Mouse (Mus musculus) embryonic facial prominence, embryonic 14.5 days (tissue): ENCODE measurements around the gene Med16. TPM values are rescaled to one million over a fixed set of nuclear protein-coding genes. Genes with fewer than 3 reads are reported as not detected.

Experiments
- ATAC-seq: fragments of 200-750 bp; cut with Nextera tagmentation; 2 replicates; pipeline ENCODE4 v1.8.0; 2017; ENCODE audit warnings: low read depth, moderate number of reproducible peaks, moderate TSS enrichment
- DNase-seq: peaks from one replicate; pipeline ENCODE4 v3.0.0-alpha.2; 2015; ENCODE audit warnings: low spot score
- H3K27ac ChIP-seq: fragments of 300-500 bp; sonication (generic); replicated peaks from 2 replicates; pipeline ENCODE4 v1.5.1; 2014; ENCODE audit warnings: low read depth, mild to moderate bottlenecking, low read length, moderate library complexity
- H3K27me3 ChIP-seq: fragments of 300-500 bp; sonication (generic); replicated peaks from 2 replicates; pipeline ENCODE4 v1.6.1; 2014; ENCODE audit warnings: low read length; ENCODE audit not compliant: control insufficient read depth, insufficient read depth
- H3K36me3 ChIP-seq: fragments of 300-500 bp; sonication (generic); 2 replicates; pipeline ENCODE4 v1.6.1; 2014; ENCODE audit warnings: low read length, mixed read lengths; ENCODE audit not compliant: control insufficient read depth, insufficient read depth
- H3K4me1 ChIP-seq: fragments of 300-500 bp; sonication (generic); 2 replicates; pipeline ENCODE4 v1.6.1; 2014; ENCODE audit warnings: antibody characterized with exemption, low read length; ENCODE audit not compliant: control insufficient read depth, insufficient read depth
- H3K4me2 ChIP-seq: fragments of 300-500 bp; sonication (generic); 2 replicates; pipeline ENCODE4 v1.6.1; 2014; ENCODE audit warnings: low read depth, mild to moderate bottlenecking, low read length, moderate library complexity, mixed read lengths
- H3K4me3 ChIP-seq: fragments of 300-500 bp; sonication (generic); 2 replicates; pipeline ENCODE4 v1.5.1; 2014; ENCODE audit warnings: low read depth, mild to moderate bottlenecking, low read length
- H3K9ac ChIP-seq: fragments of 300-500 bp; sonication (generic); 2 replicates; pipeline ENCODE4 v1.6.1; 2014; ENCODE audit warnings: low read depth, mild to moderate bottlenecking, low read length, moderate library complexity, mixed read lengths
- H3K9me3 ChIP-seq: fragments of 300-500 bp; sonication (generic); 2 replicates; pipeline ENCODE4 v1.6.1; 2016; ENCODE audit warnings: low read length; ENCODE audit not compliant: control insufficient read depth
- WGBS: fragments of 180-500 bp; shearing (Covaris S2); extraction: QIAGEN DNeasy Blood & Tissue Kit; methylation state at CpG from one replicate; pipeline ENCODE4 v1.1.7; 2014; 5-methylcytosine and 5-hydroxymethylcytosine counted together
- polyA plus RNA-seq: library from polyadenylated mRNA; unstranded; fragments of >200 nt; fragmentation: Nextera tagmentation; extraction: Ambion mirVana; gene quantifications from 2 replicates; pipeline ENCODE4 v1.2.1, GENCODE M21; 2014

Gene Med16
- polyA plus RNA-seq, 1 experiment from 2014 or later = 33.7 TPM

DNA sequence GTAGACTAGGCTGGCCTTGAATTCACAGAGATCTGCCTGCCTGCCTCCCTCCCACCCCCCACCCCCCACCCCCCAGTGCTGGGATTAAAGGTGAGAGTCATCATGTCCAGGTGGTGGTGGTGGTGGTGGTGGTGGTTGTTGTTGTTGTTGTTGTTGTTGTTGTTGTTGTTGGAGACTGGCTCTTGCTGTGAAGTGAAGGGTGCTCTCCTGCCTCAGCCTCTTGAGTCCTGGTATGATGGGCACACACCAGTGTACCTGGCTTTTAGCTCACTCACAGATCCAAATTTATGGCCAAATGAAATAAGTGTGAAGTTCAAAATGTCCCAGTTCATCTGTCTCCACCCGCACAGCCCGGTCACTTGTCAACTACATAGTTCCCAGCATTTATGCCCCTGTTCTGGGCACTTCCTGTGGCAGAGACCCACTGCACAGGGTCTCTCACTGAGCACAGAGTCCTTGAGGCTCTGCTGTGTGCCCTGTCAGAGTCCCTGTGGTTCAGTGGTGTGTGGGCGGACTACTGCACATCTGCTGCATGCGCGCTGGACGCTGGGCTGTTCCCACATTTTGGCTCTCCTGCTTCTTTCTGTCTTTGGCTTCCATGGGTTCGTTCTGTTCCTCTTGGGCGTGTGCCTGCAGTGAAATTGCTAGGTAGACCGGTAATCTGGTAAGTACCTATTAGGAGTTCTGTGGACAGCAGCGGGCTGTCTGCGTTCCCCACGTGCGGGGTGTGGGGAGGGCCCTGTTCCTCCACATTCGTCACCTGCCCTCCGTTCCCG, 26.3 kb upstream of the Med16 start:
- Histone ChIP-seq H3K9ac (no peak overlapping the region), H3K4me3 (no peak overlapping the region), H3K4me1 (peaks cover 19% of the 10 kb centered on the region), H3K27me3 (no peaks in the 10 kb centered on the region), H3K27ac (0 out of 2 replicates have a peak overlapping the region, but pooled peaks have one; percentile 58), H3K9me3 (no peaks in the 10 kb centered on the region), H3K4me2 (no peak overlapping the region), H3K36me3 (peaks cover 59% of the 10 kb centered on the region)
- ATAC-seq = no peak
- no peak for DNase-seq
- WGBS = 83% methylated on average over 16 of the region's 16 CpGs

DNA sequence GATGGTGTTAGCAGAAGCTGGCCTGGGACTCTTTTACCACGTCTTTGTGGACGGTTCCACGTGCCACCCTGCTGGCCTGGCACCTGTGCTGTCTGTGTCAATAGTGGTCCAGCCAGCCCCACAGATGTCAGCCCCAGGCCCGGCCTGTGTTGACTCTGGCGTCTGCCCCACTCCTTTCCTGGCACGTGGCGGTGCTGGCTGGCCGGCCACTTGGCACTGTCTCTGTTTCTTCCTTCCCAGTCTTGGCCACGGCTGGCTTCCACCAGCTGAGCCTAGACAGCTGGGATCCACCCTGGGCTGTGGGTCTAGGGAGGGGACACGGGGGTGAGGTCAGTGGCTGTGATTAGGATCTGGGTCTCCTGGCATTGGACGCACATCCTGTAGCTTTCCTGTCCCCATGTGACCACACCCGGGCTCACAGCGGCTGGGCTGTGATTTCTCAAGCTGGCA, 25.6 kb upstream of the Med16 start:
- Histone ChIP-seq H3K27me3 (no peaks in the 10 kb centered on the region), H3K36me3 (peaks cover 59% of the 10 kb centered on the region), H3K27ac (peak overlapping the region; percentile 58; the same call in 1 of the 2 replicates), H3K4me1 (peaks cover 20% of the 10 kb centered on the region), H3K4me2 (no peak overlapping the region), H3K9ac (0 out of 2 replicates have a peak overlapping the region, but pooled peaks have one; percentile 14), H3K4me3 (no peak overlapping the region), H3K9me3 (no peaks in the 10 kb centered on the region)
- ATAC-seq = peak; percentile 65
- DNase-seq = peak; percentile 72
- 64% methylated on average over 12 of the region's 13 CpGs for WGBS

DNA sequence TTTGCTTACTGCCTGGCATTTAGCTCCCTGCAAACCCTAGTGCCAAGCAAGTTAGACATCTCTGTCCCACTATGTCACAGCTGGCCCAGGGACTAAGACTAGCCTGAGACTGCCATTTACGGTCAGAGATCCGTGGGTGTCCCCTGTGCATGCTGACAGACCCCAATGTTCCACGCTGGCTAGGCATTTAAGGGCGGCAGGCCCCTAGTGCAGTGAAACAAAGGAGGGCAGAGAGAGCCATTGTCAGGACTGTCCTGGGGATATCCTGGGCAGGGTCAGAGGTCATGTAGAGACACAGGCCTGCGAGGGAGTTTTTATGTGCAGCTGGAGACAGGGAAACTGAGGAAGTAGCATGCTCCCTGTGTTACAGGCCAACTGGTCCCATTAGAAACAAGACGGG, 25.1 kb upstream of the Med16 start:
- no peaks in the 10 kb centered on the region for H3K9me3 ChIP-seq
- no peak overlapping the region for H3K9ac ChIP-seq
- no peaks in the 10 kb centered on the region for H3K27me3 ChIP-seq
- ATAC-seq = no peak
- H3K4me2 ChIP-seq = no peak overlapping the region
- peak overlapping the region; percentile 58; the same call in 1 of the 2 replicates for H3K27ac ChIP-seq
- H3K36me3 ChIP-seq = peaks cover 55% of the 10 kb centered on the region
- H3K4me1 ChIP-seq = peaks cover 25% of the 10 kb centered on the region
- WGBS = 54% methylated on average over 6 of the region's 6 CpGs
- no peak overlapping the region for H3K4me3 ChIP-seq
- no peak for DNase-seq

DNA sequence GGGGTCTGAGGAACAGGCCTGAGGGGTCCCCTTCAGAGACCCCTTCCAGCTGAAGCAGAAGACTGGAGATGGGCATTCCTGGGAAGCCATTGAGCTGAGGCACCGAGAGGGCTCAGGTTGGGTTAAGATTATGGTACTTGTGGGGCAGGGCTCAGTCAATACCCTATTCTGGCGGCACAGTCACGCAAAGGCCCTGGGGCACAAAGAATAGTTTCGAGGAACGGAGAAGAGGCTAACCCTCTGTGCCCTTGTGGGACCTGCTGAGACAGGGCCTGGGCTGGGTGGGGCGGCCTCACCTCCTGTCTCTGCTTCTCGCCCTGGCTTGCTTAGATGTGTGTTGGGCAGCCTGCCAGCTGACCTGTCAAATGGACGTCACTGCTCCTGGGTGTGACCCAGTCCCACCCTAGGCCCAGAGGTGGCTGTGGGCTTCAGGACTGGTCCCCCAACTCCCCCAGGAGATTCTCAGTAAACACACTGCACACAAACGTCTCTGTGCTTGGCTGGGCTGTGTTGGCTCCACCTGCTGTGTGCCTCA, 24.5 kb upstream of the Med16 start:
- ATAC-seq (no peak), DNase-seq (no peak)
- Histone ChIP-seq H3K4me3 (no peak overlapping the region), H3K4me1 (peaks cover 26% of the 10 kb centered on the region), H3K9ac (no peak overlapping the region), H3K27ac (no peak overlapping the region), H3K9me3 (no peaks in the 10 kb centered on the region), H3K27me3 (no peaks in the 10 kb centered on the region), H3K36me3 (peaks cover 54% of the 10 kb centered on the region), H3K4me2 (no peak overlapping the region)
- WGBS = 33% methylated on average over 8 of the region's 9 CpGs

DNA sequence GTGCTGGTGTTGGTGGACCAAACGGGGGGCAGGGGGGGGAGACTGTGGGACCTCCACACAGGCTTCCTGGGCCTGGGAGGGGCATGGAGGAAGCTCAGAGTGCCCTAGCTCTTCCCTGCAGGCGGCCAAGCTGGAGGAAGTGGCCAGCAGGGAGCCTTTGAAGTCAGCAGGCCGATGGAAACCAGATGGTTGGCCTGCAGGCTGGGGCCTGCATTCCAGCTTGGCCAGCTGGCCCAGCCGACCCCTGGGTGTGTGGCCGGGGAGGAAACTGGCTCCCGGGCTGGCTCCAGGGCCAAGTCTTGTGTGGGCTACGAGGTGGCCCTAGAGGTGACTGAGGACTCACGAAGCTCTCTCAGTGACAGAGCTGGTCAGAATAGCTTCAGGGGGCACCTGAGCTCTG, 24.0 kb upstream of the Med16 start:
- no peaks in the 10 kb centered on the region for H3K9me3 ChIP-seq
- ATAC-seq (no peak), DNase-seq (peak; percentile 72)
- H3K9ac ChIP-seq = peak overlapping the region; percentile 31; the same call in 1 of the 2 replicates
- 0 out of 2 replicates have a peak overlapping the region, but pooled peaks have one; percentile 44 for H3K27ac ChIP-seq
- no peak overlapping the region; the same call in 1 of the 2 replicates for H3K4me3 ChIP-seq
- H3K4me2 ChIP-seq = 0 out of 2 replicates have a peak overlapping the region, but pooled peaks have one; percentile 19
- peaks cover 26% of the 10 kb centered on the region for H3K4me1 ChIP-seq
- 16% methylated on average over 6 of the region's 8 CpGs for WGBS
- H3K27me3 ChIP-seq = no peaks in the 10 kb centered on the region
- H3K36me3 ChIP-seq = peaks cover 49% of the 10 kb centered on the region

DNA sequence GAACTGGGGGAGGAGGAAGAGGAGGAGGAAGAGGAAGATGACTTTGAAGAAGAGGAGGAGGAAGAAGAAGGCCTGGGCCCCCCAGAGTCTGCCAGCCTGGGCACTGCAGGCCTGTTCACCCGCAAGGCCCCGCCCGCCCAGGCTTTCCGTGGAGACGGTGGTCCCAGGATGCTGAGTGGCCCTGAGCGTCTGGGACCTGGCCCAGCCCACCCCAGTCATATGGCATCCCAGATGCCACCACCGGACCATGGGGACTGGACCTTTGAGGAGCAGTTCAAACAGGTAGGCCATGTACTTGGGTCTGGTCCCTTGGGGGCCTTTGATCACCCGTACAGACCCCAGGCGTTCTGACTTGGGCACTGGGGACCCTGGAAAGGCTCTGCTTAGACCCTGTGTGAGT, 23.1 kb upstream of the Med16 start:
- Histone ChIP-seq H3K27ac (no peak overlapping the region), H3K4me1 (peaks cover 26% of the 10 kb centered on the region), H3K9me3 (no peaks in the 10 kb centered on the region), H3K9ac (no peak overlapping the region), H3K36me3 (peaks cover 42% of the 10 kb centered on the region), H3K4me3 (no peak overlapping the region), H3K4me2 (no peak overlapping the region), H3K27me3 (no peaks in the 10 kb centered on the region)
- ATAC-seq (no peak), DNase-seq (no peak)
- 60% methylated on average over 4 of the region's 9 CpGs for WGBS

DNA sequence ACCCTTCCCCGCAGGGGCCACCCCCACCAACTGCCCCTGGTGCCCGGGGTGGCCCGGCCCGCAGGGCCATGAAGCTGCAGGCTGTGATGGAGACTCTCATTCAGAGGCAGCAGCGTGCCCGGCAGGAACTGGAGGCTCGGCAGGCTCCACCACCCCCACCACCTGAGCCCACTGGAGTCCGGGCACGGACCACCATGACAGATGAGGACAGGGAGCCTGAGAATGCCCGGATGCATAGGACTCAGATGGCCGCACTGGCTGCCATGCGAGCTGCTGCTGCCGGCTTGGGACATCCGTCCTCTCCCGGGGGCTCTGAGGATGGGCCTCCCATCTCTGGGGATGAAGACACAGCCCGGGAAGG, 22.1 kb upstream of the Med16 start:
- peaks cover 25% of the 10 kb centered on the region for H3K4me1 ChIP-seq
- no peak overlapping the region for H3K27ac ChIP-seq
- ATAC-seq (no peak), DNase-seq (no peak)
- WGBS = 87% methylated on average over 15 of the region's 16 CpGs
- H3K9ac ChIP-seq = no peak overlapping the region
- H3K27me3 ChIP-seq = no peaks in the 10 kb centered on the region
- peaks cover 42% of the 10 kb centered on the region for H3K36me3 ChIP-seq
- no peaks in the 10 kb centered on the region for H3K9me3 ChIP-seq
- H3K4me2 ChIP-seq = no peak overlapping the region
- no peak overlapping the region for H3K4me3 ChIP-seq

DNA sequence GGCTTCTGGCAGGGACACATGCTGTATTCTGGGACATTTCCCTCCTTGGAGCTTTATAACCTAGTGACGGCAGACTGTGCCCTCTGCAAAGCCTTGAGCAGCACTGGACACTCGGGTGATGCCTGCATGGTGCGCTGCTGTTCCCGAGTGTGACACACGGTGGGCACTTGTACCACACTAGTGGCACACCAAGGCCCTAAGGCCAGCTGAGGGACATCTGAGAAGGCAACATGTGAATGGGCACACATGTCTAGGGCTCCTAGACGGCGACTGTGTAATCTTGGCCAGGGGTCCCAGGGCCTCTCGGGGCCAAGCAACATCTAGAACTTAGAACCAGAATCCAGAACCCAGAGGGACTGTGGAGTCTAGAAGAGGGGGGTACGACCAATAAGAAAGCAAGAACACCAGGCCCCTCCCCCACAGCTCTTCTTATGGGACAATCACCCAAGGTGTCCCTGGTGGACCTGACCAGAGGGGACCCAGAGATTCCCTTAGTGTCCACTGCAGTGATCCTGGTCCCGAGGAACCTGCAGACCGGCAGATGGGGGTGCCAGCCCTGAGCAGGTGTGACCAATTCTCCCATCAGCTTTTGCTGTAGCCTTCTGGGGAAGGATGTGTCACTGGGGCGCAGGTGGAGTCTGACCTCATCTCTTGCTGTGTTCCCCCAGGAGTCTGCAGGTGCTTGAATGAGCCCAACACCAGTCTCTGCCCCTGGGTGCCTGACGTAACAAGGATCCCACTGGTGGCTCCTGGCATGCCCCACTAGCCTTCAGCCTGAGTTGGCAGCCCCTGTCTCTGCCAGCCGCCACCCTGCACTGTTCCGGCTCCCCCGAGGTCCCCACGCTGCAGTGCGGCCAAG, 21.5 kb upstream of the Med16 start:
- no peak overlapping the region for H3K4me3 ChIP-seq

More for the DNA sequence above, 21.5 kb upstream of the Med16 start:
- H3K27ac ChIP-seq = no peak overlapping the region
- peaks cover 42% of the 10 kb centered on the region for H3K36me3 ChIP-seq
- H3K9ac ChIP-seq = 0 out of 2 replicates have a peak overlapping the region, but pooled peaks have one; percentile 2
- no peak for ATAC-seq
- peaks cover 26% of the 10 kb centered on the region for H3K4me1 ChIP-seq
- peak overlapping the region; percentile 94; the same call in 1 of the 2 replicates for H3K4me2 ChIP-seq
- no peaks in the 10 kb centered on the region for H3K27me3 ChIP-seq
- WGBS = 83% methylated on average over 18 of the region's 18 CpGs
- DNase-seq = no peak
- H3K9me3 ChIP-seq = no peaks in the 10 kb centered on the region
